Mouse (Mus musculus) lung, embryonic 15.5 days (tissue): ENCODE results near the gene 9930111J21Rik1. TPM values are rescaled to one million over a fixed set of nuclear protein-coding genes. Genes with fewer than 3 reads are reported as not detected.
"Not testable (repeated sequence)": the region's sequence is repeated elsewhere in the genome, so short reads cannot be mapped to it uniquely, and the experiment has no call there.

Experiments
- ATAC-seq: fragments of 200-750 bp; cut with Nextera tagmentation; 2 replicates; pipeline ENCODE4 v1.8.0; 2017; ENCODE audit warnings: moderate number of reproducible peaks, borderline replicate concordance; ENCODE audit not compliant: low FRiP score, low TSS enrichment; ENCODE audit errors: extremely low read depth
- H3K27ac ChIP-seq: fragments of 300-500 bp; sonication (generic); 2 replicates; pipeline ENCODE4 v1.5.1; 2015; ENCODE audit warnings: moderate library complexity, mild to moderate bottlenecking, inconsistent platforms
- H3K27me3 ChIP-seq: fragments of 300-500 bp; sonication (generic); 2 replicates; pipeline ENCODE4 v1.6.1; 2015; ENCODE audit warnings: inconsistent platforms
- H3K36me3 ChIP-seq: fragments of 300-500 bp; sonication (generic); 2 replicates; pipeline ENCODE4 v1.6.1; 2015; ENCODE audit warnings: inconsistent platforms
- H3K4me1 ChIP-seq: fragments of 300-500 bp; sonication (generic); 2 replicates; pipeline ENCODE4 v1.6.1; 2015; ENCODE audit warnings: inconsistent platforms
- H3K4me2 ChIP-seq: fragments of 300-500 bp; sonication (generic); 2 replicates; pipeline ENCODE4 v1.6.1; 2015; ENCODE audit warnings: inconsistent platforms, mild to moderate bottlenecking, moderate library complexity
- H3K4me3 ChIP-seq: fragments of 300-500 bp; sonication (generic); 2 replicates; pipeline ENCODE4 v1.5.1; 2015; ENCODE audit warnings: mild to moderate bottlenecking, inconsistent platforms
- H3K9ac ChIP-seq: fragments of 300-500 bp; sonication (generic); 2 replicates; pipeline ENCODE4 v1.6.1; 2015; ENCODE audit warnings: inconsistent platforms
- H3K9me3 ChIP-seq: fragments of 300-500 bp; sonication (generic); 2 replicates; pipeline ENCODE4 v1.6.1; 2016; ENCODE audit warnings: inconsistent platforms
- WGBS: fragments of 180-500 bp; shearing (Covaris S2); methylation state at CpG from one replicate; pipeline ENCODE4 v1.1.7; 2015; 5-methylcytosine and 5-hydroxymethylcytosine counted together
- polyA plus RNA-seq: library from polyadenylated mRNA; unstranded; fragments of >200 nt; fragmentation: Nextera tagmentation; extraction: Ambion mirVana; gene quantifications from 2 replicates; pipeline ENCODE4 v1.2.1, GENCODE M21; 2015

The 9930111J21Rik1 gene
- polyA plus RNA-seq, 1 experiment from 2014 or later = 0.45 TPM

GRCm38 (mm10) chr11:48902021-48902420 lies 77.2 kb downstream of the 9930111J21Rik1 start, which contains the start of gene Gm5431:
Gene Gm5431, minus strand, starts transcription at chr11:48902214.
- H3K27me3 ChIP-seq = no peaks in the 10 kb centered on the region
- H3K4me1 ChIP-seq = no peaks in the 10 kb centered on the region
- no peak for ATAC-seq
- H3K36me3 ChIP-seq = no peaks in the 10 kb centered on the region
- no peaks in the 10 kb centered on the region for H3K9me3 ChIP-seq
- no peak within 1 kb of the TSS for H3K9ac ChIP-seq
- H3K4me2 ChIP-seq = no peak within 1 kb of the TSS
- 42% methylated on average over 2 of the region's 2 CpGs for WGBS
- H3K27ac ChIP-seq = no peak within 1 kb of the TSS
- no peak within 1 kb of the TSS for H3K4me3 ChIP-seq

- WGBS = 88% methylated on average over 1 of the region's 1 CpGs
- H3K4me3 ChIP-seq, H3K4me2 ChIP-seq, H3K4me1 ChIP-seq, H3K27me3 ChIP-seq, H3K27ac ChIP-seq, H3K9me3 ChIP-seq, H3K9ac ChIP-seq, H3K36me3 ChIP-seq, ATAC-seq: not testable (repeated sequence)
These were observed 77.6 kb downstream of the 9930111J21Rik1 start for GRCm38 (mm10) chr11:48901567-48901930.

- H3K4me3 ChIP-seq, H3K4me2 ChIP-seq, H3K27me3 ChIP-seq, H3K9ac ChIP-seq, H3K4me1 ChIP-seq, H3K36me3 ChIP-seq, ATAC-seq, H3K27ac ChIP-seq, H3K9me3 ChIP-seq: not testable (repeated sequence)
- 58% methylated on average over 6 of the region's 6 CpGs for whole genome bisulfite sequencing
These were observed 78.3 kb downstream of the 9930111J21Rik1 start for GRCm38 (mm10) chr11:48900654-48901566.

GRCm38 (mm10) chr11:48898812-48899431 lies 80.3 kb downstream of the 9930111J21Rik1 start:
- H3K27me3 ChIP-seq = no peaks in the 10 kb centered on the region
- no peak overlapping the region for H3K9ac ChIP-seq
- H3K4me3 ChIP-seq = no peak overlapping the region
- H3K9me3 ChIP-seq = no peaks in the 10 kb centered on the region
- H3K4me1 ChIP-seq = no peaks in the 10 kb centered on the region
- H3K4me2 ChIP-seq = no peak overlapping the region
- H3K27ac ChIP-seq = no peak overlapping the region
- no peaks in the 10 kb centered on the region for H3K36me3 ChIP-seq
- ATAC-seq = no peak
- 70% methylated on average over 2 of the region's 2 CpGs for WGBS

Other genes starting within 250 kb of the 9930111J21Rik1 start
- 699 and 713 TPM in 2 replicates for gene Rack1, start 179.1 kb downstream of the 9930111J21Rik1 start, polyA plus RNA-seq
- 5.4 and 5.7 TPM in 2 replicates for gene Trim41, start 162.0 kb downstream of the 9930111J21Rik1 start, polyA plus RNA-seq
- 0.54 and 1.1 TPM in 2 replicates for gene Trim7, start 153.3 kb downstream of the 9930111J21Rik1 start, polyA plus RNA-seq
- gene Gm12184, start 152.7 kb downstream of the 9930111J21Rik1 start, polyA plus RNA-seq = 3.0 and 8.2 TPM in 2 replicates
- gene Irgm1, start 107.7 kb downstream of the 9930111J21Rik1 start, polyA plus RNA-seq = 9.6 and 11.8 TPM in 2 replicates
- gene Gm5431, start 77.2 kb downstream of the 9930111J21Rik1 start, polyA plus RNA-seq = 0.25 and 0.30 TPM in 2 replicates
- 2.3 and 2.8 TPM in 2 replicates for gene Psme2b, start 33.2 kb downstream of the 9930111J21Rik1 start, polyA plus RNA-seq
- 0.05 TPM in 1 of 2 replicates, not detected in the other for gene Olfr56, start 509 bp downstream of the 9930111J21Rik1 start, polyA plus RNA-seq
- gene Gm12185, start 12.8 kb upstream of the 9930111J21Rik1 start, polyA plus RNA-seq = 0.05 TPM in 1 of 2 replicates, not detected in the other
- 0.52 and 2.0 TPM in 2 replicates for gene Tgtp1, start 14.8 kb upstream of the 9930111J21Rik1 start, polyA plus RNA-seq
- 0.55 and 1.1 TPM in 2 replicates for gene 9930111J21Rik2, start 71.8 kb upstream of the 9930111J21Rik1 start, polyA plus RNA-seq
- 0.72 and 1.3 TPM in 2 replicates for gene Tgtp2, start 84.8 kb upstream of the 9930111J21Rik1 start, polyA plus RNA-seq
- gene Ifi47, start 97.2 kb upstream of the 9930111J21Rik1 start, polyA plus RNA-seq = 2.6 and 3.1 TPM in 2 replicates
- not detected in 2 replicates for gene Olfr1396, start 135.5 kb upstream of the 9930111J21Rik1 start, polyA plus RNA-seq
- not detected in 2 replicates for gene Olfr1395, start 162.9 kb upstream of the 9930111J21Rik1 start, polyA plus RNA-seq
- gene Olfr1394, start 175.0 kb upstream of the 9930111J21Rik1 start, polyA plus RNA-seq = not detected in 2 replicates
- gene Btnl9, start 207.8 kb upstream of the 9930111J21Rik1 start, polyA plus RNA-seq = 0.48 and 1.1 TPM in 2 replicates
- gene Zfp62, start 223.9 kb upstream of the 9930111J21Rik1 start, polyA plus RNA-seq = 37.6 and 40.3 TPM in 2 replicates